Mouse (Mus musculus) liver, embryonic 11.5 days (tissue): Measurements from ENCODE around the gene Ing3. TPM values are rescaled to one million over a fixed set of nuclear protein-coding genes. Genes with fewer than 3 reads are reported as not detected.
A peak's percentile ranks its signal among the peaks of the same experiment; 100 is the strongest.

ENCODE experiments used
- ATAC-seq: fragments of 200-750 bp; cut with Nextera tagmentation; replicated peaks from 2 replicates; pipeline ENCODE4 v1.8.0; 2017; ENCODE audit warnings: moderate number of reproducible peaks, mild to moderate bottlenecking, moderate TSS enrichment, moderate library complexity; ENCODE audit not compliant: low FRiP score
- DNase-seq: peaks from one replicate; pipeline ENCODE4 v3.0.0-alpha.2; 2017; ENCODE audit warnings: low spot score
- H3K27ac ChIP-seq: fragments of 300-500 bp; sonication (generic); 2 replicates; pipeline ENCODE4 v1.5.1; 2014; ENCODE audit warnings: mild to moderate bottlenecking, low read depth, low read length, control low read depth
- H3K27me3 ChIP-seq: fragments of 300-500 bp; sonication (generic); replicated peaks from 2 replicates; pipeline ENCODE4 v1.6.1; 2014; ENCODE audit warnings: low read length, mixed read lengths; ENCODE audit not compliant: control insufficient read depth, insufficient read depth
- H3K36me3 ChIP-seq: fragments of 300-500 bp; sonication (generic); 2 replicates; pipeline ENCODE4 v1.6.1; 2014; ENCODE audit warnings: mild to moderate bottlenecking, low read length, moderate library complexity, mixed read lengths; ENCODE audit not compliant: control insufficient read depth, insufficient read depth
- H3K4me1 ChIP-seq: fragments of 300-500 bp; sonication (generic); replicated peaks from 2 replicates; pipeline ENCODE4 v1.6.1; 2014; ENCODE audit warnings: low read length, mixed read lengths; ENCODE audit not compliant: control insufficient read depth, insufficient read depth
- H3K4me2 ChIP-seq: fragments of 300-500 bp; sonication (generic); 2 replicates; pipeline ENCODE4 v1.6.1; 2014; ENCODE audit warnings: mild to moderate bottlenecking, control low read depth, moderate library complexity
- H3K4me3 ChIP-seq: fragments of 300-500 bp; sonication (generic); 2 replicates; pipeline ENCODE4 v1.5.1; 2014; ENCODE audit warnings: low read depth, low read length, control low read depth
- H3K9ac ChIP-seq: fragments of 300-500 bp; sonication (generic); 2 replicates; pipeline ENCODE4 v1.6.1; 2014; ENCODE audit warnings: low read depth, low read length, control low read depth
- H3K9me3 ChIP-seq: fragments of 300-500 bp; sonication (generic); 2 replicates; pipeline ENCODE4 v1.6.1; 2016; ENCODE audit warnings: low read length, inconsistent platforms, mixed read lengths; ENCODE audit not compliant: control insufficient read depth
- WGBS: fragments of 180-500 bp; shearing (Covaris S2); extraction: QIAGEN DNeasy Blood & Tissue Kit; methylation state at CpG from one replicate; pipeline ENCODE4 v1.1.7; 2014; 5-methylcytosine and 5-hydroxymethylcytosine counted together
- polyA plus RNA-seq: library from polyadenylated mRNA; unstranded; fragments of >200 nt; fragmentation: Nextera tagmentation; extraction: Ambion mirVana; gene quantifications from 2 replicates; pipeline ENCODE4 v1.2.1, GENCODE M21; 2014

Ing3 gene
- polyA plus RNA-seq, 1 experiment from 2014 or later, result 28.4 TPM

- Histone ChIP-seq H3K4me1 (no peaks in the 10 kb centered on the region), H3K27ac (no peak overlapping the region), H3K36me3 (no peaks in the 10 kb centered on the region), H3K9me3 (no peaks in the 10 kb centered on the region), H3K9ac (no peak overlapping the region), H3K4me3 (no peak overlapping the region), H3K27me3 (no peaks in the 10 kb centered on the region), H3K4me2 (no peak overlapping the region)
- WGBS, result 74% methylated on average over 2 of the region's 2 CpGs
- no peak for ATAC-seq
- no peak for DNase-seq
Observed at GRCm38 (mm10) chr6:22011546-22011945, 62.2 kb downstream of the Ing3 start.

DNA sequence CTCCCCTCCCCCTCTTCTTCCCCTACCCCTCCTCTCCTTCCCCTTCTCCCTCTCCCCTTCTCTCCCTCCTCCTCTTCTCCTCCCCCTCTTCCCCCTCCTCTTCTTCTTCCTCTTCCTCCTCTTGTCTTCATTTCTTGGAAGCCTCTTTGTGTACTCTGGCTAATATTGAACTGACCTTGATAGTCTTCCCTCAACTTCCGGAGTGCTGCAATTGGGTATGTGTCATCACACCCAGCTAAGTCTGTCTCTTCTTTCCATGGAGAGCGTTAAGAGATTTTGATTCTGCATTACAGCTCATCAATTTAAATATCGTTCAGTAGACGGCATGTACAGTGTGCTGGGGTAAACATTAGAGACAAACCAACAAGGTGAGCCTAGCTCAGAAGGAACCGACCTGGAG is 62.7 kb downstream of the Ing3 start:
- Histone ChIP-seq H3K4me1 (no peaks in the 10 kb centered on the region), H3K9me3 (no peaks in the 10 kb centered on the region), H3K36me3 (no peaks in the 10 kb centered on the region), H3K4me2 (no peak overlapping the region), H3K27ac (no peak overlapping the region), H3K27me3 (no peaks in the 10 kb centered on the region), H3K9ac (no peak overlapping the region), H3K4me3 (no peak overlapping the region)
- 67% methylated on average over 5 of the region's 5 CpGs for WGBS
- ATAC-seq (no peak), DNase-seq (no peak)

DNA sequence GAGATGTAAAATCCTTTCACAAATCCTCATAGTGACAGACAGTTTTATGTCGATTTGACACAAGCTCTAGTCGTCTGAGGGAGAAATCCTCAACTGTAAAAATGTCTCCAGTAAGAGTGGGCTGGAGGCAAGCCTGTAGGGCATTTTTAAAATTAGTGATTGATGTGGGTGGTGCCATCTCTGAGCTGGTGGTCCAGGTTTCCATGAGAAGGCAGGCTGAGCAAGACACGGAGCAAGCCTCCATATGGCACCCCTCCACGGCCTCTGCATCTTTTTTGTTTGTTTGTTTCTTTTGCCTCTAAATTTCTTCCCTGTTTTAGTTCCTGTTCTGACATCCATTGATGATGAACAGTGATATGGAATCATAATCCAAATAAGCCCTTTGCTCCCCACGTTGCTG is 63.1 kb downstream of the Ing3 start:
- Histone ChIP-seq H3K4me3 (no peak overlapping the region), H3K27ac (no peak overlapping the region), H3K36me3 (0 out of 2 replicates have a peak, but pooled peaks cover under 1% of the 10 kb centered on the region), H3K4me2 (no peak overlapping the region), H3K27me3 (no peaks in the 10 kb centered on the region), H3K9me3 (no peaks in the 10 kb centered on the region), H3K4me1 (no peaks in the 10 kb centered on the region), H3K9ac (no peak overlapping the region)
- no peak for ATAC-seq
- DNase-seq, result no peak
- WGBS, result 61% methylated on average over 5 of the region's 5 CpGs

- no peak for ATAC-seq
Observed at GRCm38 (mm10) chr6:22013394-22013793, 64.0 kb downstream of the Ing3 start.

DNA sequence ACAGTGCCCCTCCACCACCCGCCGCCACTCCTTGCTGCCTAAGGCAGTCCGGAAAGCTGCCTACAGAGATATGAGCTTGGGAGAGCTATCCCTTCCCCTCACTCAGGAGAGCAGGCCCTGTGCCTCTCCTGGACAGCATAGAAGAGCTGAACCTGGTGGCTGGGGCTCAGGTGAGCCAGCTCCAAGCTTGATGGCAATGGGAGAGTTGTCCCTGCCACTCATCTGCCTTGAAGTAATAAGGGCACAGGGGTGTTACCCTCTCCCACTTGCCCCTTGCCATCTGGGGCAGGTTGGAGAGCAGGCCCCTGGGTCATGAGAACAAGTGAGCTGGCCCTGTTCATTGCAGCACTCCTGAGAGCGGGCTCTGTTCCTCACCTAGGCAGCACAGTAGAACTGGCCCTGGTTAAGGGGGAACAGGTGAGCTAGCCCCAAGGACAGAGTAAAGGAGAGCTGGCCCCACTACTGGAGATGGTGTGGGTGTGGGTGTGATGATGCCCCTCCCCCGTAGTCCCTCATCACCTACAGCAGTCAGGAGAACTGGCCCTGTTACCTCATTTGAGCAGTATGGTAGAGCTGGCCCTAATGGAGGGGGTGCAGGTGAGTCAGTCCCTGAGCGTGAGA is 65.0 kb downstream of the Ing3 start:
- Histone ChIP-seq H3K4me3 (no peak overlapping the region), H3K27ac (no peak overlapping the region), H3K9ac (no peak overlapping the region), H3K9me3 (no peaks in the 10 kb centered on the region), H3K27me3 (no peaks in the 10 kb centered on the region), H3K36me3 (0 out of 2 replicates have a peak, but pooled peaks cover 2% of the 10 kb centered on the region), H3K4me1 (no peaks in the 10 kb centered on the region), H3K4me2 (no peak overlapping the region)
- WGBS, result 88% methylated on average over 6 of the region's 6 CpGs
- 0 out of 2 replicates have a peak, but pooled peaks have one; percentile 15 for ATAC-seq
- no peak for DNase-seq

More at GRCm38 (mm10) chr6:22013394-22013793, 64.0 kb downstream of the Ing3 start:
- 86% methylated on average over 3 of the region's 3 CpGs for WGBS
- Histone ChIP-seq H3K9me3 (no peaks in the 10 kb centered on the region), H3K27me3 (no peaks in the 10 kb centered on the region), H3K9ac (no peak overlapping the region), H3K4me1 (no peaks in the 10 kb centered on the region), H3K4me2 (no peak overlapping the region), H3K4me3 (no peak overlapping the region), H3K27ac (no peak overlapping the region), H3K36me3 (0 out of 2 replicates have a peak, but pooled peaks cover 2% of the 10 kb centered on the region)
- DNase-seq, result no peak

GRCm38 (mm10) chr6:22017631-22018030 is 68.3 kb downstream of the Ing3 start:
- 0 out of 2 replicates have a peak, but pooled peaks cover 2% of the 10 kb centered on the region for H3K36me3 ChIP-seq
- 43% methylated on average over 7 of the region's 7 CpGs for WGBS
- H3K4me1 ChIP-seq, result no peaks in the 10 kb centered on the region; the same call in 1 of the 2 replicates
- H3K4me3 ChIP-seq, result no peak overlapping the region
- no peaks in the 10 kb centered on the region for H3K9me3 ChIP-seq
- H3K27ac ChIP-seq, result no peak overlapping the region
- no peak overlapping the region for H3K9ac ChIP-seq
- no peaks in the 10 kb centered on the region for H3K27me3 ChIP-seq
- H3K4me2 ChIP-seq, result no peak overlapping the region
- ATAC-seq, result no peak
- DNase-seq, result no peak

- no peak for DNase-seq
- H3K4me1 ChIP-seq, result no peaks in the 10 kb centered on the region; the same call in 1 of the 2 replicates
- H3K36me3 ChIP-seq, result 0 out of 2 replicates have a peak, but pooled peaks cover 2% of the 10 kb centered on the region
- H3K9me3 ChIP-seq, result no peaks in the 10 kb centered on the region
- H3K4me3 ChIP-seq, result no peak overlapping the region
- H3K27me3 ChIP-seq, result no peaks in the 10 kb centered on the region
- no peak overlapping the region for H3K4me2 ChIP-seq
- H3K27ac ChIP-seq, result no peak overlapping the region
- no peak for ATAC-seq
- whole genome bisulfite sequencing, result 64% methylated on average over 8 of the region's 8 CpGs
- H3K9ac ChIP-seq, result no peak overlapping the region
Observed at GRCm38 (mm10) chr6:22018768-22019445, 69.5 kb downstream of the Ing3 start.

GRCm38 (mm10) chr6:22019637-22020036 is 70.3 kb downstream of the Ing3 start:
- no peak overlapping the region for H3K27ac ChIP-seq
- WGBS, result 44% methylated on average over 10 of the region's 10 CpGs

More at GRCm38 (mm10) chr6:22019637-22020036, 70.3 kb downstream of the Ing3 start:
- H3K4me2 ChIP-seq, result no peak overlapping the region
- no peaks in the 10 kb centered on the region for H3K9me3 ChIP-seq
- 0 out of 2 replicates have a peak, but pooled peaks cover 2% of the 10 kb centered on the region for H3K36me3 ChIP-seq
- ATAC-seq, result peak; percentile 41; the same call in 1 of the 2 replicates
- H3K4me3 ChIP-seq, result no peak overlapping the region
- H3K9ac ChIP-seq, result no peak overlapping the region
- H3K27me3 ChIP-seq, result no peaks in the 10 kb centered on the region
- no peak for DNase-seq
- no peaks in the 10 kb centered on the region; the same call in 1 of the 2 replicates for H3K4me1 ChIP-seq
